Mouse (Mus musculus) CH12.LX (cell line): ENCODE measurements at regions not wholly inside any gene's neighbourhood (a gene's known extent, or its start where the extent isn't known, plus 50 kb on each side); places are given as distances from the start of the nearest gene placed in this dataset.

ENCODE experiments used
- CTCF ChIP-seq, 2 experiments: IDR thresholded peaks in 1 of 2; conservative IDR thresholded peaks in 1 of 2; 2 replicates each; pipeline ENCODE4 v1.5.1; 2011 to 2012; ENCODE audit warnings: low read depth in 2 of 2, low read length in 2 of 2, improper control_type of control experiment in 1 of 2, inconsistent platforms in 1 of 2, mild to moderate bottlenecking in 1 of 2, moderate library complexity in 1 of 2
- MXI1 ChIP-seq: IDR thresholded peaks from 2 replicates; pipeline ENCODE4 v1.6.1; 2011; ENCODE audit warnings: mild to moderate bottlenecking, low read depth, low read length, improper control_type of control experiment
- POLR2A ChIP-seq: IDR thresholded peaks from 2 replicates; pipeline ENCODE4 v1.6.1; 2011; ENCODE audit warnings: low read depth, mild to moderate bottlenecking, improper control_type of control experiment, low read length
- SMC3 ChIP-seq: IDR thresholded peaks from 2 replicates; pipeline ENCODE4 v1.6.1; 2011; ENCODE audit warnings: low read depth, low read length, improper control_type of control experiment
- USF1 ChIP-seq: IDR thresholded peaks from 2 replicates; pipeline ENCODE4 v1.6.1; 2014; ENCODE audit warnings: low read depth, mild to moderate bottlenecking, inconsistent platforms, low read length, improper control_type of control experiment
- ZKSCAN1 ChIP-seq: IDR thresholded peaks from 2 replicates; pipeline ENCODE4 v1.6.1; 2012; ENCODE audit warnings: low read depth, inconsistent platforms, low read length, improper control_type of control experiment, borderline replicate concordance
- ZMIZ1 ChIP-seq: IDR thresholded peaks from 2 replicates; pipeline ENCODE4 v1.6.1; 2012; ENCODE audit warnings: low read depth, mild to moderate bottlenecking, inconsistent platforms, low read length, improper control_type of control experiment

- TF ChIP-seq POLR2A (no peak), SMC3 (no peak), CTCF (conservative IDR thresholded peaks at IDR 0.05 in 1 of 2, IDR thresholded peaks at IDR 0.05 in 1 of 2; ENCODE audit: low read depth in 2 of 2, low read length in 2 of 2) (no peak), MXI1 (no peak), ZMIZ1 (no peak), USF1 (no peak), ZKSCAN1 (no peak)
Measured at GRCm38 (mm10) chr4:66522097-66522809, 117.8 kb upstream of the Astn2 start.
